10 mouse cellular contexts compared by ENCODE assay signal in the genomic region with DNA sequence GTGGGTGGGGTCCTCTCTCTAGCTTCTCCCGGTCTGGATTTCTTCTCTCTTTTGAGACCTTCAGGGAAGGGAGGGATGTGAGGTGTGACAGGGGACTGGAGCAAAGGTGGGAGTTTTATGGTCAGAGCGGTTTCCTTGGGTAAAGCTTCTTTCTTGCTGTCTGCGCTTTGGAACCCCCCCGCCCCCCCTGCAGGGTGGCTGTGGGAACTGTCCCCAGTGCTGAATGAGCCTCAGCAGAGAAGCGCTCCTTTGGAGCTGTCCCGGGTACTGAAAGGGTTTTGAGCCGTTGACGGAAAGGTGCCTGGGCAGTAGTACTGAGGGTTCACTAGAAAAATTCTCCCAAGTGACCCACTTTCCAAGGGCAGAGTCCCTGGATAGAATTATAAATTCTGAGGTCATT. TPM values are rescaled to one million over a fixed set of nuclear protein-coding genes. Genes with fewer than 3 reads are reported as not detected.
DNase-seq lines count a peak whose midpoint lies in the region; ATAC-seq and TF ChIP-seq lines count a peak whose summit lies in the region.
"Had no signal": no experiment of that assay in that cellular context is flagged by ENCODE, and none has a peak within 500 bp of the region (broad histone marks: within the 10 kb centered on the region; RNA-seq: fewer than 3 reads in every experiment).

No protein-coding gene starts in this region.

- no peaks in the 10 kb centered on the region for H3K9me3 ChIP-seq in forebrain, embryonic 10.5 days
- no peaks in the 10 kb centered on the region for H3K9me3 ChIP-seq in forebrain, embryonic 15.5 days
- H3K9me3 ChIP-seq in forebrain, postnatal 0 days (ENCODE audit: low read length), result no peaks in the 10 kb centered on the region
- H3K9me3 ChIP-seq: stomach, embryonic 15.5 days had no signal

- DNase-seq in forebrain, embryonic 10.5 days (ENCODE audit: extremely low spot score, low spot score), result peak; percentile 47
- DNase-seq in urinary bladder, postnatal 14 days (ENCODE audit: low spot score), result peak; percentile 65
- no peak for DNase-seq in urinary bladder, adult 2 months (ENCODE audit: low spot score)
- DNase-seq in forebrain, postnatal 0 days, result no peak
- DNase-seq in large intestine, adult 2 months (ENCODE audit: low read depth, low spot score), result peak; percentile 6
- DNase-seq in naive thymus-derived CD4-positive, alpha-beta T cell, adult 2 months (ENCODE audit: low read depth), result peak; percentile 16
- DNase-seq in T-cell, adult 2 months (ENCODE audit: low spot score), result no peak

- no peak overlapping the region for H3K9ac ChIP-seq in forebrain, embryonic 15.5 days (replicated peaks)
- no peak overlapping the region for H3K9ac ChIP-seq in forebrain, postnatal 0 days
- H3K9ac ChIP-seq: stomach, embryonic 15.5 days had no signal

- TF ChIP-seq CTCF in forebrain, postnatal 0 days (IDR thresholded peaks at IDR 0.05; ENCODE audit: low read depth), result no peak

- no peak overlapping the region for H3K4me3 ChIP-seq in forebrain, embryonic 10.5 days
- H3K4me3 ChIP-seq in forebrain, embryonic 15.5 days, result no peak overlapping the region
- H3K4me3 ChIP-seq in forebrain, postnatal 0 days (ENCODE audit: low read depth, low read length), result no peak overlapping the region
- H3K4me3 ChIP-seq: stomach, embryonic 15.5 days had no signal

- 2% methylated on average over 8 of the region's 8 CpGs for WGBS in forebrain, embryonic 10.5 days
- WGBS in forebrain, embryonic 15.5 days, result 2% methylated on average over 8 of the region's 8 CpGs
- WGBS in forebrain, postnatal 0 days, result 7% methylated on average over 8 of the region's 8 CpGs
- 4% methylated on average over 8 of the region's 8 CpGs for WGBS in large intestine, adult 2 months

- no peaks in the 10 kb centered on the region for H3K36me3 ChIP-seq in forebrain, embryonic 10.5 days (replicated peaks)
- H3K36me3 ChIP-seq in forebrain, embryonic 15.5 days, result no peaks in the 10 kb centered on the region
- no peaks in the 10 kb centered on the region for H3K36me3 ChIP-seq in forebrain, postnatal 0 days (ENCODE audit: insufficient read depth)
- H3K36me3 ChIP-seq: stomach, embryonic 15.5 days had no signal

- no peak for ATAC-seq in forebrain, embryonic 15.5 days (replicated peaks)
- ATAC-seq in forebrain, postnatal 0 days, result no peak

- peaks cover 17% of the 10 kb centered on the region for H3K4me1 ChIP-seq in forebrain, embryonic 10.5 days
- peaks cover 43% of the 10 kb centered on the region for H3K4me1 ChIP-seq in forebrain, embryonic 15.5 days
- H3K4me1 ChIP-seq in forebrain, postnatal 0 days (ENCODE audit: insufficient read depth), result peaks cover 17% of the 10 kb centered on the region; the same call in 1 of the 2 replicates

- H3K27me3 ChIP-seq in forebrain, embryonic 10.5 days (ENCODE audit: poor library complexity, severe bottlenecking), result peaks cover 61% of the 10 kb centered on the region
- H3K27me3 ChIP-seq in forebrain, embryonic 15.5 days, result no peaks in the 10 kb centered on the region
- H3K27me3 ChIP-seq in forebrain, postnatal 0 days (ENCODE audit: insufficient read depth, low read length), result no peaks in the 10 kb centered on the region

- no peak overlapping the region for H3K4me2 ChIP-seq in forebrain, embryonic 15.5 days (replicated peaks)
- H3K4me2 ChIP-seq in forebrain, postnatal 0 days (ENCODE audit: low read depth), result peak overlapping the region; percentile 2; the same call in 1 of the 2 replicates
- H3K4me2 ChIP-seq: stomach, embryonic 15.5 days had no signal

- no peak overlapping the region for H3K27ac ChIP-seq in forebrain, embryonic 10.5 days
- H3K27ac ChIP-seq in forebrain, embryonic 15.5 days (replicated peaks), result no peak overlapping the region
- no peak overlapping the region for H3K27ac ChIP-seq in forebrain, postnatal 0 days (ENCODE audit: low read depth, low read length)
- H3K27ac ChIP-seq: stomach, embryonic 15.5 days had no signal

RNA-seq across cellular contexts. Expression of a gene that starts 4.5 kb away (rescaled TPM):
- polyA plus RNA-seq in forebrain, embryonic 10.5 days (2016; fragmentation: Nextera tagmentation; extraction: Ambion mirVana), result 1.0 and 1.2 TPM in 2 replicates
- polyA plus RNA-seq in forebrain, embryonic 15.5 days (2015; fragmentation: Nextera tagmentation; extraction: Ambion mirVana), result 11.6 and 12.5 TPM in 2 replicates
- polyA plus RNA-seq in urinary bladder, adult 2 months (2012; rRNA removed), result 0.16 and 0.18 TPM in 2 replicates
- 66.9 and 85.5 TPM in 2 replicates for total RNA-seq in forebrain, postnatal 0 days (2014; rRNA removed)
- polyA plus RNA-seq in forebrain, postnatal 0 days (2015; fragmentation: Nextera tagmentation; extraction: Ambion mirVana), result 23.1 and 28.0 TPM in 2 replicates
- 0.22 and 0.32 TPM in 2 replicates for polyA plus RNA-seq in large intestine, adult 2 months (2012; rRNA removed)
- total RNA-seq: liver, adult 2 months had no signal

RNA-seq across cellular contexts. Expression of a gene that starts 50.0 kb away (rescaled TPM):
- 13.4 and 13.5 TPM in 2 replicates for polyA plus RNA-seq in forebrain, embryonic 10.5 days (2016; fragmentation: Nextera tagmentation; extraction: Ambion mirVana)
- polyA plus RNA-seq in forebrain, embryonic 15.5 days (2015; fragmentation: Nextera tagmentation; extraction: Ambion mirVana), result 13.1 and 14.2 TPM in 2 replicates
- 25.7 and 29.8 TPM in 2 replicates for polyA plus RNA-seq in urinary bladder, adult 2 months (2012; rRNA removed)
- total RNA-seq in forebrain, postnatal 0 days (2014; rRNA removed), result 6.0 and 7.8 TPM in 2 replicates
- polyA plus RNA-seq in forebrain, postnatal 0 days (2015; fragmentation: Nextera tagmentation; extraction: Ambion mirVana), result 9.5 and 10.8 TPM in 2 replicates
- polyA plus RNA-seq in large intestine, adult 2 months (2012; rRNA removed), result 14.8 and 16.4 TPM in 2 replicates

Comparison
In these comparisons a context has a peak if more than half of its experiments do, and no peak if none do; other contexts are left out.
1. DNase-seq: peak in forebrain, embryonic 10.5 days (single experiment), urinary bladder, postnatal 14 days (single experiment), large intestine, adult 2 months (single experiment) and naive thymus-derived CD4-positive, alpha-beta T cell, adult 2 months (single experiment); none in urinary bladder, adult 2 months (single experiment), forebrain, postnatal 0 days (single experiment) and T-cell, adult 2 months (single experiment).